Mouse (Mus musculus): ENCODE data around the gene Lrmp. TPM values are rescaled to one million over a fixed set of nuclear protein-coding genes. Genes with fewer than 3 reads are reported as not detected.

Gene Lrmp
- total and polyA plus RNA-seq, 3 experiments = 64.3 to 70.1 TPM; not detected in 1

- Histone ChIP-seq H3K9me3 (replicated peaks; ENCODE audit: insufficient read depth, low read length) (no peaks in the 10 kb centered on the region), H3K4me3 (ENCODE audit: control insufficient read depth in 1 of 2, insufficient read depth in 1 of 2, low read depth in 2 of 2, low read length in 2 of 2) (no peak overlapping the region), H3K36me3 (ENCODE audit: control insufficient read depth in 1 of 2, insufficient read depth in 2 of 2, low read length in 2 of 2) (peaks cover 0 to 1% of the 10 kb centered on the region in 2 experiments; a peak in 1 of 4 replicates), H3K27ac (ENCODE audit: control insufficient read depth, low read depth, low read length) (no peak overlapping the region), H3K79me2 (ENCODE audit: control insufficient read depth, insufficient read depth, low read length, poor library complexity) (no peaks in the 10 kb centered on the region), H3K27me3 (ENCODE audit: control insufficient read depth in 1 of 2, insufficient read depth in 2 of 2, low read length in 2 of 2) (no peaks in the 10 kb centered on the region), H3K4me1 (ENCODE audit: control insufficient read depth in 1 of 2, insufficient read depth in 2 of 2, low read length in 2 of 2) (no peaks in the 10 kb centered on the region), H3K9ac (ENCODE audit: control insufficient read depth, low read depth, low read length, poor library complexity, severe bottlenecking) (no peak overlapping the region)
- TF ChIP-seq CHD1 (IDR thresholded peaks at IDR 0.05; ENCODE audit: low read depth, low read length) = no peak
- no peak for TF ChIP-seq NRF1 (IDR thresholded peaks at IDR 0.05; ENCODE audit: insufficient read depth, low read depth, low read length, poor library complexity, severe bottlenecking)
- no peak for TF ChIP-seq GATA1 (IDR thresholded peaks at IDR 0.05; ENCODE audit: low read depth, low read length)
- no peak for TF ChIP-seq ZNF384 (IDR thresholded peaks at IDR 0.05; ENCODE audit: low read depth, low read length)
- TF ChIP-seq ETS1 (IDR thresholded peaks at IDR 0.05; ENCODE audit: low read depth, low read length) = no peak
- no peak for TF ChIP-seq NELFE (IDR thresholded peaks at IDR 0.05; ENCODE audit: low read depth, low read length)
- TF ChIP-seq MYC (IDR thresholded peaks at IDR 0.05; ENCODE audit: low read depth, low read length) = no peak
- TF ChIP-seq BHLHE40 (IDR thresholded peaks at IDR 0.05; ENCODE audit: borderline replicate concordance, low read depth, low read length) = no peak
- no peak for TF ChIP-seq GABPA (IDR thresholded peaks at IDR 0.05; ENCODE audit: low read depth, low read length)
- TF ChIP-seq KAT2A (conservative IDR thresholded peaks at IDR 0.05; ENCODE audit: low read depth, low read length) = no peak
- no peak for TF ChIP-seq RAD21 (IDR thresholded peaks at IDR 0.05; ENCODE audit: low read depth, low read length)
- no peak for TF ChIP-seq POLR2AphosphoS5 (IDR thresholded peaks at IDR 0.05; ENCODE audit: borderline replicate concordance, low read depth, low read length)
- DNase-seq (ENCODE audit: low read depth, low spot score) = no peak
Observed at GRCm38 (mm10) chr6:145171892-145172606, 56.6 kb downstream of the Lrmp start.

- Histone ChIP-seq H3K36me3 (ENCODE audit: control insufficient read depth in 1 of 2, insufficient read depth in 2 of 2, low read length in 2 of 2) (peaks cover 0 to 1% of the 10 kb centered on the region in 2 experiments; a peak in 1 of 4 replicates), H3K4me1 (ENCODE audit: control insufficient read depth in 1 of 2, insufficient read depth in 2 of 2, low read length in 2 of 2) (no peaks in the 10 kb centered on the region), H3K9me3 (replicated peaks; ENCODE audit: insufficient read depth, low read length) (no peaks in the 10 kb centered on the region), H3K27me3 (ENCODE audit: control insufficient read depth in 1 of 2, insufficient read depth in 2 of 2, low read length in 2 of 2) (no peaks in the 10 kb centered on the region), H3K27ac (ENCODE audit: control insufficient read depth, low read depth, low read length) (no peak overlapping the region), H3K79me2 (ENCODE audit: control insufficient read depth, insufficient read depth, low read length, poor library complexity) (no peaks in the 10 kb centered on the region), H3K4me3 (ENCODE audit: control insufficient read depth in 1 of 2, insufficient read depth in 1 of 2, low read depth in 2 of 2, low read length in 2 of 2) (no peak overlapping the region), H3K9ac (ENCODE audit: control insufficient read depth, low read depth, low read length, poor library complexity, severe bottlenecking) (no peak overlapping the region)
- DNase-seq (ENCODE audit: low read depth, low spot score) = no peak
- TF ChIP-seq RAD21 (IDR thresholded peaks at IDR 0.05; ENCODE audit: low read depth, low read length) = no peak
- no peak for TF ChIP-seq NELFE (IDR thresholded peaks at IDR 0.05; ENCODE audit: low read depth, low read length)
- TF ChIP-seq RCOR1 (IDR thresholded peaks at IDR 0.05; ENCODE audit: low read depth, low read length) = no peak
- no peak for TF ChIP-seq USF2 (IDR thresholded peaks at IDR 0.05; ENCODE audit: borderline replicate concordance in 1 of 2, insufficient read depth in 1 of 2, low read depth in 1 of 2, low read length in 2 of 2)
- TF ChIP-seq HCFC1 (IDR thresholded peaks at IDR 0.05; ENCODE audit: low read depth, low read length) = no peak
- TF ChIP-seq KAT2A (conservative IDR thresholded peaks at IDR 0.05; ENCODE audit: low read depth, low read length) = no peak
- no peak for TF ChIP-seq CHD1 (IDR thresholded peaks at IDR 0.05; ENCODE audit: low read depth, low read length)
- TF ChIP-seq TCF12 (IDR thresholded peaks at IDR 0.05; ENCODE audit: low read depth, low read length) = no peak
- TF ChIP-seq MAFK (IDR thresholded peaks at IDR 0.05; ENCODE audit: borderline replicate concordance, low read depth, low read length) = no peak
- no peak for TF ChIP-seq MEF2A (IDR thresholded peaks at IDR 0.05; ENCODE audit: extremely low read depth, insufficient replicate concordance, low read depth, low read length, poor library complexity, severe bottlenecking)
Observed at GRCm38 (mm10) chr6:145173781-145174191, 58.3 kb downstream of the Lrmp start.

Data from MEL (cell line).